Mouse (Mus musculus) hindbrain, embryonic 12.5 days (tissue): ENCODE data around the gene Zfhx3. TPM values are rescaled to one million over a fixed set of nuclear protein-coding genes. Genes with fewer than 3 reads are reported as not detected.

Experiments
- ATAC-seq: fragments of 200-750 bp; cut with Nextera tagmentation; 2 replicates; pipeline ENCODE4 v1.8.0; 2017; ENCODE audit warnings: moderate TSS enrichment; ENCODE audit not compliant: low FRiP score
- H3K27ac ChIP-seq: fragments of 300-500 bp; sonication (generic); 2 replicates; pipeline ENCODE4 v1.5.1; 2016; ENCODE audit warnings: mild to moderate bottlenecking
- H3K27me3 ChIP-seq: fragments of 300-500 bp; sonication (generic); 2 replicates; pipeline ENCODE4 v1.6.1; 2016; ENCODE audit warnings: mild to moderate bottlenecking
- H3K36me3 ChIP-seq: fragments of 300-500 bp; sonication (generic); 2 replicates; pipeline ENCODE4 v1.6.1; 2016; ENCODE audit warnings: mild to moderate bottlenecking
- H3K4me1 ChIP-seq: fragments of 300-500 bp; sonication (generic); 2 replicates; pipeline ENCODE4 v1.6.1; 2016
- H3K4me2 ChIP-seq: fragments of 300-500 bp; sonication (generic); replicated peaks from 2 replicates; pipeline ENCODE4 v1.6.1; 2016; ENCODE audit warnings: mild to moderate bottlenecking
- H3K4me3 ChIP-seq: fragments of 300-500 bp; sonication (generic); 2 replicates; pipeline ENCODE4 v1.5.1; 2016; ENCODE audit warnings: mild to moderate bottlenecking
- H3K9ac ChIP-seq: fragments of 300-500 bp; sonication (generic); 2 replicates; pipeline ENCODE4 v1.6.1; 2016; ENCODE audit warnings: mild to moderate bottlenecking, moderate library complexity
- H3K9me3 ChIP-seq: fragments of 300-500 bp; sonication (generic); replicated peaks from 2 replicates; pipeline ENCODE4 v1.6.1; 2016; ENCODE audit warnings: mild to moderate bottlenecking
- WGBS: fragments of 180-500 bp; shearing (Covaris S2); methylation state at CpG from one replicate; pipeline ENCODE4 v1.1.7; 2016; 5-methylcytosine and 5-hydroxymethylcytosine counted together
- polyA plus RNA-seq: library from polyadenylated mRNA; unstranded; fragments of >200 nt; fragmentation: Nextera tagmentation; extraction: Ambion mirVana; gene quantifications from 2 replicates; pipeline ENCODE4 v1.2.1, GENCODE M21; 2016

Zfhx3 gene
- polyA plus RNA-seq, 1 experiment from 2014 or later: 56.8 TPM

DNA sequence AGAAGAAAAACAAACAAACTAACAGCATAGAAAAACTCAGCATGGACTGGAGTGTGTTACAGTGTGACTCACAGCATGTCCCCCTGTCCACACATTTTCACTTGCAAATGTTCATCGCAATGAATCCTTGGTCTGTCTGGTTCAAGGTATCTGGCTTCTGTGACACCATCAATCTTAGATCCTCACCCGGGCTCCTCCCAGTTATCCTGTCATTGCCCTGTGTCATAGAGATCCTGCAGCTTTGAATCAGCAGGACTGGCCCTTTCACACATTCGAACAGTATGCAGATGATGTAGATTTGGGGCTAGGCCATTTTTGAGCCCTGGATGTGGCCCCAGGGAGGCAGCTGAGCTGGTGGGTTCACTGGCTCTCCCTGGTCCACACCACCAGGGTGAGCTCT, 278.1 kb downstream of the Zfhx3 start:
- Histone ChIP-seq H3K27ac (no peak overlapping the region), H3K4me1 (peaks cover 12% of the 10 kb centered on the region), H3K36me3 (no peaks in the 10 kb centered on the region), H3K4me3 (no peak overlapping the region), H3K9me3 (0 out of 2 replicates have a peak, but pooled peaks cover 3% of the 10 kb centered on the region), H3K9ac (no peak overlapping the region), H3K4me2 (no peak overlapping the region), H3K27me3 (peaks cover 9% of the 10 kb centered on the region; the same call in 1 of the 2 replicates)
- ATAC-seq: no peak
- 59% methylated on average over 3 of the region's 3 CpGs for WGBS

DNA sequence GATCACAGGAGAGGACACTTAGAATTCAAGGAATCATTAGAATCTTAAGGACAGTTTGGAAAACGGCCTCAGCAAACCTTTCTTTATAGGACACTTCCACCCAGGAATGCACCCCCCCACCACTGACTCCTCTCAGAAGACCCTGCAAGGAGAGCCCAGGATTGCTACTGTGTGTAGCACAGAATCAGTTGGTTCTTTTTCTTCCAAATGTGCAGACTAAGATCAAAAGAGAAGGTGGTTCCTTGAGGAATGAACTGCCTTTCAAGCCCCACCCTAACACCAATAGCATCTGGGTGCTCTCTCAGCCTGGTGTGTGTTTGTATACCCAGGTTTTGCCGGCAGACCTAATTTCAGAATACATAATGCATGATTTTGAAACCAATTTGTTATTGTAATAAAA, 279.6 kb downstream of the Zfhx3 start:
- Histone ChIP-seq H3K4me3 (no peak overlapping the region), H3K9me3 (peaks cover 6% of the 10 kb centered on the region; the same call in 1 of the 2 replicates), H3K27ac (no peak overlapping the region), H3K4me2 (no peak overlapping the region), H3K36me3 (no peaks in the 10 kb centered on the region), H3K4me1 (peaks cover 12% of the 10 kb centered on the region), H3K9ac (no peak overlapping the region), H3K27me3 (peaks cover 9% of the 10 kb centered on the region; the same call in 1 of the 2 replicates)
- 81% methylated on average over 2 of the region's 2 CpGs for WGBS
- no peak for ATAC-seq

DNA sequence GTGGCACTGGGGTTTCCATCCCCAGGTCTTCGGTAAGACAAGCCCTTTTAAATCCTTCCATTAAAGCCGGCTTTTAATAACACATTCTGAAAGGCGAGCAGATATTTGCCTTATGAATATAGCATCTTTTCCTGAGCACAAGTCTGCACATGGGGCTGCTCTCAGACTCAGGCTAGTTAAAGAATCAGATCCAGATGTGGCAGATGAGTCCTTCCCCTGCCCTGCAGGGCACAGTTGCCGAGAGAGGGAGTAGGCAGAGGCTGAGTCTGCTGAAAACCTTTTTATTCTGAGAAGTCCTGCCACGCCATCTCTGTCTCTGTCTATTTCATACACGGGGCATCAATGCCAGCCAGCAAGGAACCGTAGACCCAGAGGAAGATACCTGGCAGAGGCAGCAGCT, 289.9 kb downstream of the Zfhx3 start:
- Histone ChIP-seq H3K27me3 (peaks cover 2% of the 10 kb centered on the region), H3K27ac (no peak overlapping the region), H3K9me3 (no peaks in the 10 kb centered on the region), H3K4me1 (peaks cover 8% of the 10 kb centered on the region; the same call in 1 of the 2 replicates), H3K4me3 (no peak overlapping the region), H3K9ac (no peak overlapping the region), H3K36me3 (no peaks in the 10 kb centered on the region), H3K4me2 (no peak overlapping the region)
- 65% methylated on average over 7 of the region's 7 CpGs for WGBS
- ATAC-seq: no peak

DNA sequence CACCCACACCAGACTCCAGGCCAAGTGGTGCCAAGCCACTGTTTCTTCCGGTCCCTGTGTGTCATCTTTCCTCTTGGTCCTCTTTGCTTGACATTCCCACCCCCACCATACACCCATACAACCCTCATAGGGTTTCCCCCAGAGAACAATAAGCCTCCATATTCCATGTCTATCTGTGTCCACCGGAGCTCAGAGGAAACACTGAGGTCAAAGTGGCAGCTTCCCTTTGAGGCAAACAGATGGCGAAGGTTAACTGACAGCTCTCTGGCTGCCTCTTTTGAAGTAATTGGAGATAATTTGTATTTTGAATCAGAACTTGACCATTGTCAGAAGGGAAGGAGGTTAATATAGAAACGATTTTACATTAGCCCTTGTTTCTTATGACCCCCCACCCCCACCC, 292.0 kb downstream of the Zfhx3 start:
- no peaks in the 10 kb centered on the region for H3K9me3 ChIP-seq
- H3K27me3 ChIP-seq: peaks cover 2% of the 10 kb centered on the region
- H3K4me1 ChIP-seq: peaks cover 8% of the 10 kb centered on the region; the same call in 1 of the 2 replicates
- no peaks in the 10 kb centered on the region for H3K36me3 ChIP-seq
- H3K9ac ChIP-seq: no peak overlapping the region
- H3K4me3 ChIP-seq: no peak overlapping the region
- no peak for ATAC-seq
- no peak overlapping the region for H3K27ac ChIP-seq
- 36% methylated on average over 4 of the region's 4 CpGs for WGBS
- H3K4me2 ChIP-seq: no peak overlapping the region

DNA sequence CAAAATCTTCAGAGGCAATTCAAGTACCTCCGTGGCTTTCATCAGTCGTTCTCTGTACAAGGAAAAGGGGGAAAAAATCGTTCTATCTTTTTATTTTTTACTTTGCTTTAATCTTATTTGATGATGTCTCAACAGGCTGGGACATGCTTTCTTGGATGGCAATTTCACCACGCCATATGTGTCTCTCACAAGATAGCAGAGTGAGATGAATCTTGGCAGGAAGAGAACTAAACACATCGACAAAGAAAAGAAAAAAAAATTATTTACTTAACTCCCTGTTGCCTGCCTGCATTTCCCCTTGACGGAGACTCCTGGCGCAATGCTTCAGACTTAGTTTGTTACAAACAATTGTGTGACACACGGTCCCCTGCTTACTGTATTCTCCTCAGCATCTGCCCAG, 294.3 kb downstream of the Zfhx3 start:
- Histone ChIP-seq H3K4me3 (no peak overlapping the region), H3K27me3 (peaks cover 8% of the 10 kb centered on the region), H3K36me3 (no peaks in the 10 kb centered on the region), H3K9ac (no peak overlapping the region), H3K4me1 (peaks cover 16% of the 10 kb centered on the region), H3K27ac (no peak overlapping the region), H3K9me3 (no peaks in the 10 kb centered on the region), H3K4me2 (no peak overlapping the region)
- ATAC-seq: no peak
- 68% methylated on average over 8 of the region's 8 CpGs for WGBS

DNA sequence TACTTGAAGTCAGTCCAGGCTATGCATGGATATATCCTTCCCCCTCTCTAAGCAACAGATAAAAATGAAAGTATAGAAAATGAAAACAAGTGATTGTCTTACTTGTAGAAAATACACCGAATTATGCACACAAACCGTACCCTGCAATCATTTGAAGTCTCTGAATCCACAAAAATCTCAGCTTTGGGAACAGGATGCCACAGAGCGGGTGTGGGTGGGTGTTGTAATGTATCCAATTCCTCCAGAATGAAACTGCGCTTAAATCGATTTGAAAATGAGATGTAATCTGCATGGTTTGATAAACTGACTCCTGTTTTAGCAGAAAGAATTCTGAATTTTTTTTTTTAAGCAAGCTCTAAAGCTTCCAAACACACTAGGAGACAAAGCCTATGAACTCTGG, 297.1 kb downstream of the Zfhx3 start:
- Histone ChIP-seq H3K4me3 (no peak overlapping the region), H3K36me3 (no peaks in the 10 kb centered on the region), H3K9ac (no peak overlapping the region), H3K27me3 (peaks cover 6% of the 10 kb centered on the region), H3K9me3 (no peaks in the 10 kb centered on the region), H3K27ac (no peak overlapping the region), H3K4me1 (peaks cover 23% of the 10 kb centered on the region), H3K4me2 (no peak overlapping the region)
- no peak for ATAC-seq
- 78% methylated on average over 5 of the region's 5 CpGs for WGBS

DNA sequence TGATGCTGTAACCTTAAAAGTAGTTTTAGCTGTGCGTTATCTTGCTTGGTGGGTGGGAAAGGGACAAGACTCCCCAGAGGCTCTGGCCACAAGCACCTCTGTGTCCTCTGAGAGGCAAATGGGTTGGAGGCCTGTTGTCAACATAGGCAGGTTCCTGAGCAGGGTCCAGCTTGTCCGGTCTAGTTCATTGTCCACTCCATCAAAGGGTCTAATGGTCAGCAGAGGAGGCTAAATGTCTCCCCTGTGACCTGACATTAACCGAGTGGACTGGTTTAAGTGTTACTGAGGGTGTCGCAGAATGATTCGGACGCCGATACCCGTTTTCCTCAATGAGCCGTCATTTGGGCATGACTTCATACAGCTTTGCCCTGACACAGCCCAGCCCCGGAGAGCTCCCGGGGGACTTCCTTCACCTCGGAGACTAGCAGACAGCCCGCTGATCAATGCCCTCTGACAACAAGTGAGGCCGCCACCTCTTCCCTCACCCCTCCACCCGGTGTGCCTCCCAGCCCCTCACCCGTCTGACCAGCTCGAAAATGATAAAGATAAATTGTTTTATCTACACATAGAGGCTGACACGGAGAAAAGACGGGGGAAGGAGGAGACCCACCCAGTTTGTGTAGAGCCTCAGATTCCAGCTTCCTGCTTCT, 298.7 kb downstream of the Zfhx3 start:
- Histone ChIP-seq H3K9me3 (no peaks in the 10 kb centered on the region), H3K27me3 (peaks cover 6% of the 10 kb centered on the region), H3K4me3 (peak overlapping the region; percentile 7; the same call in 1 of the 2 replicates), H3K4me2 (peak overlapping the region; percentile 44), H3K27ac (peak overlapping the region; percentile 67), H3K36me3 (no peaks in the 10 kb centered on the region), H3K4me1 (peaks cover 29% of the 10 kb centered on the region), H3K9ac (no peak overlapping the region)
- WGBS: 19% methylated on average over 19 of the region's 19 CpGs
- 0 out of 2 replicates have a peak, but pooled peaks have one; percentile 48 for ATAC-seq

DNA sequence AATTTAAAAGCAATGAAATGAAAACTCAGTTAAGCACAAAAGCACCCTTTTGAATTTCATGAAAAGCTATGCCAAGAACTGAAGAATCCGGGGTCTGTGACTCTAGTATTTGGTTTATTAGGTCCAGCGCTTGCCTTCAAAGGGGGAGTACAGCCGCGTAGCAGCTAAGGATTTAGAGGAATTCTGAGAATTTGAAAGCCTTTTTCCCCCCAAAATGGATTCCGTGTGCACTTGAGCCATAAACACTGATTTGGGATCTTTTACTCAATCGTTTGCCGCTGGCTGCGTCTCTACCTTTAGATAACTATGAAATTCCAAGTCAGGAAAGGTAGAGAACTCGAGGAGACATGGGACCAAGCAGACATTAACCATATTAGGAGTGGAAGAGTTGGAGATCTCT, 300.8 kb downstream of the Zfhx3 start:
- Histone ChIP-seq H3K4me3 (no peak overlapping the region), H3K4me1 (peaks cover 45% of the 10 kb centered on the region), H3K9me3 (no peaks in the 10 kb centered on the region), H3K27ac (0 out of 2 replicates have a peak overlapping the region, but pooled peaks have one; percentile 30), H3K36me3 (no peaks in the 10 kb centered on the region), H3K4me2 (no peak overlapping the region), H3K9ac (no peak overlapping the region), H3K27me3 (peaks cover 6% of the 10 kb centered on the region; the same call in 1 of the 2 replicates)
- no peak for ATAC-seq
- WGBS: 34% methylated on average over 9 of the region's 9 CpGs

DNA sequence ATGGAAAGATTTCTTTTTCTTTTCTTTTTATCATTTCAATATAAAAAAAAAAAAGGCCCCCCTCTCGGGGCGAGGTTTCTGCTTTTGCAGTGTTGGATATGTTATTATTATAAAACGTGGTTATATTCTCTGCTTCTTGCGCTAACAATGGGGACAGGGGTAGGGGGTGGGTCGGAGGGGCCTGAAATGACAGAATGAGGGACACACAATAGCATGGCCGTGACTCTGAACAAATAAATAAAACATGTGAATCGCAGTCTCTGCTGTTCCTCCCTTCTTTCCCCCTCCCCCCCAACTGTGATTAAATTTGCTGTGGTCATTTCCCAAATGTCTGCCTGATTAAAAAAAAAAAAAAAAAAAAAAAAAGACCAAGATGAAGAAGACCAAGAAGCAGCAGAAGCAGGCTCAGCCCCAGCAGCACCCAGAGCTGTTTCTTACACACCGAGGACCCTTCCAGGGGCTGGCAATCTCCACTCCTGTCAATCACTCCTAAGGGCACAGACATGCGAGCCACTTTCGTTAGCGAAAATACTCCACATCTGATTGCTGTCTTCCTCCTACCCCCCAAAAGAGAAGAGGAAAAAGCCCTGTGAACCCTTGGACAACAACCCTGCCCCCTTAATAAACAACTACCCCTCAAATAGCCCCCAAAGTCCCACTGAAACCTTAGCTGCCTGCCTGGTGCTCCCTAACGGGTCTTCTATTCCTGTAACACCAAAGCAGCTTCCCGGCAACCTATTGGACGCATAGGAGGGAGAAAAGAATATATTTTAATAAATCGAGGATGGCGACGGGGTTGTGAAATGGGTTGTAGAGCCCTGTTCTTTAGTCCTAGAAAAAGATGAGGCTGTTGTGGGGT, 302.4 kb downstream of the Zfhx3 start:
- H3K9ac ChIP-seq: peak overlapping the region; percentile 36; the same call in 1 of the 2 replicates
- peaks cover 45% of the 10 kb centered on the region for H3K4me1 ChIP-seq
- no peaks in the 10 kb centered on the region for H3K36me3 ChIP-seq
- peak overlapping the region; percentile 92 for H3K27ac ChIP-seq
- peak; percentile 66; the same call in 1 of the 2 replicates for ATAC-seq
- 0 out of 2 replicates have a peak overlapping the region, but pooled peaks have one; percentile 2 for H3K4me3 ChIP-seq
- peaks cover 6% of the 10 kb centered on the region; the same call in 1 of the 2 replicates for H3K27me3 ChIP-seq
- H3K4me2 ChIP-seq: peak overlapping the region; percentile 48
- 20% methylated on average over 17 of the region's 17 CpGs for WGBS
- H3K9me3 ChIP-seq: no peaks in the 10 kb centered on the region

DNA sequence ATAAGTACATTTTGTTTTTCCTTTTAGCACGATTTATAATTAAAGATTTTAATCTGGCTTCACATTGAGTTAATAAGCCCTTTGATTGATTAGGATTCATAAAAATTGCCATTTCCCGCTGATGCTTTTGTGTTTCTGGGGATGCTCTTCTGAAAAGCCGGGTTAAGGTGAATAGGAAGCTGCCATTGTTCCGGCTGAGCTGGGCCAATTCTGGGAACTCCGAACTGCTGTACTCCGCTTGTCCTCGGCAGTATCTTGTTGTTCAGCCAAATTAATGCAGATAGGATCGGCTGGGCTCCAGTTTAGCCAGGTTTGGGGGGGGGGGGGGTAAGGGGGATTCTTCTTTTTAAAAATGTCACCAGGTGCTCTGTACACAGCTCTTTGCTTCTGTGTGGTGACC, 303.1 kb downstream of the Zfhx3 start:
- no peaks in the 10 kb centered on the region for H3K36me3 ChIP-seq
- peaks cover 1% of the 10 kb centered on the region; the same call in 1 of the 2 replicates for H3K27me3 ChIP-seq
- 20% methylated on average over 8 of the region's 8 CpGs for WGBS
- H3K4me1 ChIP-seq: peaks cover 45% of the 10 kb centered on the region
- no peak overlapping the region for H3K4me3 ChIP-seq
- H3K4me2 ChIP-seq: peak overlapping the region; percentile 48
- peak overlapping the region; percentile 36; the same call in 1 of the 2 replicates for H3K9ac ChIP-seq
- no peak for ATAC-seq
- peak overlapping the region; percentile 92 for H3K27ac ChIP-seq
- no peaks in the 10 kb centered on the region for H3K9me3 ChIP-seq

DNA sequence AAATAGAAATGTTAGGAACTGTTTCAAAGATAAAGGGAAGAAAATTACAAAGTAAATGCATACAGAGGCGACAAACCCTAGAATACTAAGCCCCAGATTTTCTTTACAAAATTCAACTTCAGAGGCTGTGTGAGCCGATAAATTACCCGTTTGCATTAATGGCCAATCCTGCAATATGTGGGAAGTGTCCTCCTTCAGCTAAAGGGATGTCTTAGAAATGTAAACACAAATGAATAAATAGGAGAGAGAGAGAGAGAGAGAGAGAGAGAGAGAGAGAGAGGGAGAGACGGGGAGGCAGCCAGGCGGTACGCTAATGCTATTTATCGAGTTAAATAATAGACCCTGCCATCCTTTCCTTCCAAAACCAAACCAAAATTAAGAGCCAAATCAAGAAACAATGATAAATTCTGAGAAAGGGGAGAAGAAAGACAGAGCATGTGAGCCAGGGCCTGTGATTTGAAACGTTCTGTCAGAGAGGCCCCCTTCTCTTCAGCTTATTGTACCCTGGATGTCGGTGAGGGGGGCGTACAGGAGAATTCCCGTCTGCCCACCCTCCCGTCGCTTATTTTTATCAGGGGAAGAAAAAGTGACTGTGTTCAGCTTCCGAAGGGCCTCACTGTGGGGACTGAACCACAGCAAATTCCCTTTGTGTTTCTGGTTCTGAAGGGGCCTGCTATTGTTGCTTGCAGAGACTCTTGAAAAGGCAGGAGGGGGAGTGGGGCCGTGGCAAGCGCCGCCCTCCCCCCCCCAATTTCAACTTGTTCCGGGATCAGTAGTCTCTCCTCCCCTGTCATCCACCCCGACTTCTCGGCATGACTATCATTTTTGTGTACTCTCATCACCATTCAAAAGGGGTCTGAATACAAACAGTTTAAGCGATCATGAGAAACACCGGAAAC, 303.8 kb downstream of the Zfhx3 start:
- Histone ChIP-seq H3K27ac (peak overlapping the region; percentile 92), H3K27me3 (no peaks in the 10 kb centered on the region; the same call in 1 of the 2 replicates), H3K4me2 (peak overlapping the region; percentile 48), H3K36me3 (no peaks in the 10 kb centered on the region), H3K4me3 (no peak overlapping the region), H3K9ac (peak overlapping the region; percentile 45; the same call in 1 of the 2 replicates), H3K9me3 (no peaks in the 10 kb centered on the region), H3K4me1 (peaks cover 41% of the 10 kb centered on the region)
- peak; percentile 36; the same call in 1 of the 2 replicates for ATAC-seq
- 25% methylated on average over 22 of the region's 22 CpGs for WGBS
